Mouse (Mus musculus): Measurements from ENCODE around the gene Ybx2. TPM values are rescaled to one million over a fixed set of nuclear protein-coding genes. Genes with fewer than 3 reads are reported as not detected.

The Ybx2 gene
- total RNA-seq (2023): not detected

GRCm38 (mm10) chr11:69935137-69935879 is at the start of gene Ybx2:
Gene Ybx2, plus strand, starts transcription at chr11:69935796.

DNA sequence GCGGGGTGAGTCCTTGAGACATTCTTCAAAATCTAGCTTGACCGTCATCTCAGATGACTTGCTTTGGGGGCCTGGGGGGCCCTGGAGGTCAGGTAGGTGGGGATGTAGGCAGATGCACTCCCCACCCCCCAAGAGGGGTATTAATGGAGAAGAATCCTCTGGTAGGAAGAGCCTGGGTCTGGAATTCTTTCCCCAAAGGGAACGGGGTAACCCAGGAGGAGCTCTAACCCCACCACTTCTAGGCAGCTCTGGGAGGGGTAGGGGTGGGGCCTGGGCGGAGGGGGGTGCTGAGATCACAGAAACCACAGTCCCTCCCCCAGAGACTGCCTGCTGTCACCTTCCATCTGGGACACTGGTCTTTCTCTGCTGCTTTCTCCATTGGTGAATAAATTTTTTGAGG is 40.3 kb upstream of the Ybx2 start, which contains the start of gene Acap1:
TSS of gene Acap1 (minus strand) at position 249 of the 400 bp plus-strand sequence.

GRCm38 (mm10) chr11:69900471-69901405 is 34.9 kb upstream of the Ybx2 start, which contains the start of the genes 2810408A11Rik and Neurl4:
Gene 2810408A11Rik, minus strand, starts transcription at chr11:69900987.
Gene Neurl4, plus strand, starts transcription at chr11:69901072.

DNA sequence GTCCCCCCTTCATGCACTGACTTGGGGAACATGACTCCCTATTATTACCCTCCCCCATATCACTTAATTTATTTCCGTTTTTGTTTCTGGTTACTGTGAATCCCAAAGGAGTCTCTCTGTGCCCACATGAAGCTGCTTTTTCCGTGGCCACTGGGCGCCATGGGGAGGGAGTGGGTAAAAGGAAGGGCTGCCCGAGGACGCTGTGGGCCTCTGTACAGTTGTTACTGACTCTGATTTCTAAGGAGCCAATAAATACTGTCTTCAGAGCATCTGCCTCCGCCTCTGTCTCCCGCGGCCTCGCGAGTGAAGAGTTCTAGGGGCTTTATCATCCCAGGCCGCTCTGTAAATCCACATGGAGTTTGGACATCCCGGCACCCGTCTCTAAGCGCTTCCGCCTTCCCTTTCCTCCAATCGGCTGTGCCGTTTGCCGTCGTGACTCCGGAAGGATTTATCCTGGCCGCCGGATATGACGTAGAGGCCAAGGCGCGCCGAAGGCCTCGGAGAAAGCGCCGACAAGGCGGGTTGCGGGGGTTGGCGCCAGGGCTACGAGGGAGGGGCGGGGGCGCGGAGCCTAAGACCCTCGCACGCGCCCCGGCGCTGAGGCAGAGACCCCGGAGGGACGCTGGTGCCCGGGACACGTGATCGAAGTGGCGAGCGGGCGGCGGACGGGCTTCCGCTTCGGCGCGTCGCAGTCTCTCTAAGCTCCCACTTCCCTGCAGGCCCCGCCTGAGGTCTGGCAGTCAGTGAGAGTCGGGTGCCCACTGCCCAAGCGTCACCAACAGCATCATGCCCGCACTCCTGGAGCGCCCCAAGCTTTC is 21.8 kb upstream of the Ybx2 start, which contains the start of gene Gps2:
TSS of gene Gps2 (plus strand) at position 335 of the 818 bp plus-strand sequence.

DNA sequence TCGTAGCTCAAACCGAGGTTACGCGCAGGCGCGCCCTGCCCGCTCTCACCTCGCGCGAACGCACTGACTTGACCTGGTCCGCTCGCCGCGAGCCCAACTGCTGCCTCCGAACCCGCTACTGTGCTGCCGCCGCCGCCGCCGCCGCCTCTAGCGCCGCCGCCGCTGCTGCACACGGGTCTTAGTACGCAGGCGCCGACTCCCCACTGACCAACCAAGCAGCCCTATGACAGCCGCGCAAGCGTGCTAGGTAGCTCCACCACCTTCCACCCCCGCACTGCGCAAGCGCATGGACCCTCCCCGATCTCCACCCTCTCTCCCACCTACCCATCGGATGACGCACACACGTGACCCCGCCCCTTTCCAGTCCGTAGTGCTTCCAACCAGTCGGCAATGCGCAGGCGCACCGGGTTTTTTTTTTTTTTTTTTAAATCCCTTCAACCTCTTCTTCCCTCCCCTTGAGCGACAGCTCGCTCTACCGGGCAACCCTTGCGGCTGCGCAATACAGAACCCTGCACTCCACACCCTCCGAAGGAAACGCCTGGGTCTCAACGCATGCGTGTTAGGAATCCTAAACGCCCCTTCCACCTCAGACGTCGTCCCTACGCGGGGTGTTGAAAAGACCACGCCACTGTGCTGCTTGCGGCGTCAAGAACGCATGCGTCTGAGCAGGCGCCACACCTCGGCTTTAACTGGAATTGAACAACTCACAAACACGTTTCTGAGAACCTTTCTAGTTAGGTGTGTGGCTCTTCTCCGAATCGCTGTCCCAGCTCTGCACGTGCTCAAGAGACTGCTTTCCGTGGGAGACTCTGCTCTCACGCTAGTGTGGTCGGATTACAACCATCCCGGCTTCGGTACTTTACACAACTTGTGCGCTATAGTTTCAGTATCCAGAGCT is 14.2 kb upstream of the Ybx2 start, which contains the start of gene Eif5a:
TSS of gene Eif5a (minus strand) at position 845 of the 898 bp plus-strand sequence.

DNA sequence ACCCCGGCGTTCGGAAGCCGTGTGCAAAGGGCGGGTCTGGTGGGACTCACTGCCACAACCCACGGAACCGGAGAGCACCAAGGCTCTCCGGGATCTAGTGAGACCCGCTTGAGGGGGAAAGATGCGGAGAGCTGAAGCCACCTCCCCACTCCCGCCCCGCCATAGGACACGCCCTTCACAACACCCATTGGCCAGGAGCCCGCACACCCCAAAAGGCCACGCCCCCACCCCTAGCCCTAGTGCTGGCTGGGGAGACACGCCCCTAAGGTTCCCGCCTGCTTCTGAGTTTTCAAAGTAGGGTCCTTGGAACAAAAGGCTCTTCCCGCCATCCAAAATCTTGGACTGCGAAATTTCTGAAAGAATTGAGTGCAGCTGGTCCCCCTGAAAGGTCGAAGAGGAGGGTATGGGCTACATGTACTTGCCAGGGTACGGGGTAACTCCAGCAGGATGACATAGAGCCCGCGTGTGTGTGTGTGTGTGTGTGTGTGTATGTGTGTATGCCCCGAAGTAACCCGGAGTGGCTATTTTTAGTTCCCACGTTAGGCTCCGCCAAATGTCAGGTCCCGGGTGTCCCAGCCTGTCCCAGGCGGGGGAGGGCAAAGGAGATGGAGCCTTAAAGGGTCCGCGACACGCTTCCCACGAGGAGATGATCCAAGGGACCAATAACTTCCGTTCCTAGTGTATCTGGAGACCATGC is 12.6 kb downstream of the Ybx2 start, which contains the start of gene Slc2a4:
TSS of gene Slc2a4 (minus strand) at position 123 of the 697 bp plus-strand sequence.

DNA sequence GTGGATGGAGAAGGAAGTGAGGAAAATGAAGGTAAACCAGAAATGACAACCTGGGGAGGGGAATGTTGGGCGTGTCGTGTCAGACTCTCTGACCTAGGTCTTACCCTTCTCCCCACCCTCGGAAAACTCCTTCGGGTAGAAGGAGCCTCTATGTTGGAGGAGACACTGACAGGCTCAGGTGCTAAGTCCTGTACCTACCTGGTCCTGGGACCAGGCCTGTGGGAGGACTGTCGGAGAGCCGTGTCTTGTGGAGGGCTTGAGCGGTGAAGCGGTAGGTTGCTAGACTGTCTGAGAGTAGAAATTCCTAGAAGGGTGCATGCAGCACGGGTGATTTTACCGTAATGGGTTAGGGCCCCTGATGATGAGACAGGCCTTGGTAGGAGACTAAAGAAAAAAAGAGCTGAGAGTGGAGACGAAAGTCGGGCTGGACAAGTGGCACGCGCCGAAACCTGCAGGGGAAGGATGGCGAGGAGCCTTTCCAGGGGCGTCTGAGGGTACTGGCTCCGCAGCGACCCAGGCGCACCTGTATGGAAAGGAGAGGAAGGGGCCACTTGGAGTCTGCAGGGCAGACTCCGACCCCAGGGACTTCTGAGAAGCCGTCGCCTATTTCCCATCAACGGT is 29.2 kb downstream of the Ybx2 start, which contains the start of gene Cldn7:
TSS of gene Cldn7 (plus strand) at position 130 of the 621 bp plus-strand sequence.

GRCm38 (mm10) chr11:69981141-69981762 is 45.7 kb downstream of the Ybx2 start, which contains the start of gene Ctdnep1:
Gene Ctdnep1, plus strand, starts transcription at chr11:69981156.

DNA sequence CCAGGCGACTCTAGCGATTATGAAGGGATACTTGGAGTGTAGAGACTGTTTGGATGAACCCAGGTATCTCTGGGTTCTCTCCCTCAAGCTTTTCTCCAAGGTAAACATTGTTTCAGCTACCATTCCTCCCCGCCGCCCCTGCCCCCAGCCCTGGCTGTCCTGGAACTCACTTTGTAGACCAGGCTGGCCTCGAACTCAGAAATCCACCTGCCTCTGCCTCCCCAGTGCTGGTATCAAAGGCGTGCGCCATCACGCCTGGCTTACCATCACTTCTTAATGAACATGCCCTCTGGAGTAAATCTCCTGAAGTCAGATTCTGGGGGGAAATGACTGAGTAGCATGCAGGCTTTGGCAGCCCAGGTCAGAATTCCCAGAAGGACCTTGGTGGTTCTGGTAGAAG is 46.6 kb downstream of the Ybx2 start, which contains the start of gene Elp5:
TSS of gene Elp5 (minus strand) at position 293 of the 400 bp plus-strand sequence.

Other genes starting within 250 kb of the Ybx2 start
- gene Tnfsf12, start 239.9 kb upstream of the Ybx2 start, total RNA-seq (2023): 1 to 10 TPM in 1 of 2 experiments, under 1 TPM in 1; 0.47 to 1.3 TPM
- under 1 TPM in 1 of 2 experiments, not detected in 1; 0.36 TPM for gene Tnfsfm13, start 239.7 kb upstream of the Ybx2 start, total RNA-seq (2023)
- gene Polr2a, start 177.2 kb upstream of the Ybx2 start, total RNA-seq (2023): 100 to 1,000 TPM; 156 to 172 TPM
- gene Slc35g3, start 173.8 kb upstream of the Ybx2 start, total RNA-seq (2023): not detected
- 10 to 100 TPM; 46.9 to 48.0 TPM for gene Zbtb4, start 169.9 kb upstream of the Ybx2 start, total RNA-seq (2023)
- 1 to 10 TPM; 3.7 to 4.6 TPM for gene Chrnb1, start 139.9 kb upstream of the Ybx2 start, total RNA-seq (2023)
- not detected for gene Fgf11, start 133.9 kb upstream of the Ybx2 start, total RNA-seq (2023)
- gene Tmem102, start 130.2 kb upstream of the Ybx2 start, total RNA-seq (2023): not detected
- not detected for gene Gm39566, start 120.5 kb upstream of the Ybx2 start, total RNA-seq (2023)
- gene Spem2, start 117.3 kb upstream of the Ybx2 start, total RNA-seq (2023): not detected
- gene Spem1, start 113.6 kb upstream of the Ybx2 start, total RNA-seq (2023): not detected
- gene Nlgn2, start 98.0 kb upstream of the Ybx2 start, total RNA-seq (2023): 1 to 10 TPM in 1 of 2 experiments, under 1 TPM in 1; 0.95 to 1.3 TPM
- gene Tmem256, start 97.3 kb upstream of the Ybx2 start, total RNA-seq (2023): 10 to 100 TPM; 18.6 to 19.6 TPM
- 10 to 100 TPM; 13.7 to 17.8 TPM for gene Plscr3, start 89.4 kb upstream of the Ybx2 start, total RNA-seq (2023)
- not detected for gene Tnk1, start 77.1 kb upstream of the Ybx2 start, total RNA-seq (2023)
- gene Tmem95, start 57.8 kb upstream of the Ybx2 start, total RNA-seq (2023): not detected
- 1 to 10 TPM; 1.5 to 2.1 TPM for gene Kctd11, start 54.4 kb upstream of the Ybx2 start, total RNA-seq (2023)
- gene Acap1, start 40.3 kb upstream of the Ybx2 start, total RNA-seq (2023): 100 to 1,000 TPM; 462 TPM
- gene 2810408A11Rik, start 34.8 kb upstream of the Ybx2 start, total RNA-seq (2023): 1 to 10 TPM; 3.5 to 3.6 TPM
- gene Neurl4, start 34.7 kb upstream of the Ybx2 start, total RNA-seq (2023): 10 to 100 TPM; 64.4 to 66.0 TPM
- 100 to 1,000 TPM; 132 to 133 TPM for gene Gps2, start 21.9 kb upstream of the Ybx2 start, total RNA-seq (2023)
- gene Eif5a, start 13.8 kb upstream of the Ybx2 start, total RNA-seq (2023): 100 to 1,000 TPM; 389 to 417 TPM
- gene Slc2a4, start 12.4 kb downstream of the Ybx2 start, total RNA-seq (2023): not detected
- gene Cldn7, start 29.0 kb downstream of the Ybx2 start, total RNA-seq (2023): not detected
- gene Ctdnep1, start 45.4 kb downstream of the Ybx2 start, total RNA-seq (2023): 100 to 1,000 TPM; 113 to 123 TPM
- 10 to 100 TPM; 36.1 to 48.5 TPM for gene Elp5, start 46.7 kb downstream of the Ybx2 start, total RNA-seq (2023)
- 100 to 1,000 TPM; 182 to 187 TPM for gene Gabarap, start 55.3 kb downstream of the Ybx2 start, total RNA-seq (2023)
- 10 to 100 TPM; 64.4 to 67.2 TPM for gene Phf23, start 60.0 kb downstream of the Ybx2 start, total RNA-seq (2023)
- gene Dvl2, start 64.8 kb downstream of the Ybx2 start, total RNA-seq (2023): 10 to 100 TPM; 40.8 to 42.1 TPM
- gene Acadvl, start 79.6 kb downstream of the Ybx2 start, total RNA-seq (2023): 10 to 100 TPM; 62.0 to 75.3 TPM
- 10 to 100 TPM; 36.4 to 38.1 TPM for gene Dlg4, start 81.1 kb downstream of the Ybx2 start, total RNA-seq (2023)
- gene Asgr1, start 118.3 kb downstream of the Ybx2 start, total RNA-seq (2023): not detected
- not detected for gene Asgr2, start 156.8 kb downstream of the Ybx2 start, total RNA-seq (2023)
- not detected for gene Mgl2, start 194.5 kb downstream of the Ybx2 start, total RNA-seq (2023)
- gene Clec10a, start 220.4 kb downstream of the Ybx2 start, total RNA-seq (2023): under 1 TPM in 1 of 2 experiments, not detected in 1; 0.99 TPM

Measured in T-cell, adult 66 days (primary cell).